Mouse (Mus musculus): ENCODE measurements around the gene Sycn.
"Not testable (repeated sequence)": the region's sequence is repeated elsewhere in the genome, so short reads cannot be mapped to it uniquely, and the experiment has no call there.

GRCm38 (mm10) chr7:28538886-28539285 lies 1.8 kb upstream of the Sycn start:
- not testable (repeated sequence) for TF ChIP-seq CHD2 (IDR thresholded peaks at IDR 0.05; ENCODE audit: low read length); MAX (IDR thresholded peaks at IDR 0.05; ENCODE audit: low read length); CTCF (IDR thresholded peaks at IDR 0.05 in 2 of 3, conservative IDR thresholded peaks at IDR 0.05 in 1 of 3; ENCODE audit: control insufficient read depth in 1 of 3, insufficient read depth in 1 of 3, low read depth in 2 of 3, low read length in 3 of 3, poor library complexity in 1 of 3, severe bottlenecking in 1 of 3); JUND (IDR thresholded peaks at IDR 0.05; ENCODE audit: low read depth, low read length); ZC3H11A (IDR thresholded peaks at IDR 0.05; ENCODE audit: low read depth, low read length); EP300 (IDR thresholded peaks at IDR 0.05; ENCODE audit: low read depth in 1 of 2, low read length in 2 of 2); RCOR1 (IDR thresholded peaks at IDR 0.05; ENCODE audit: low read depth, low read length); HCFC1 (IDR thresholded peaks at IDR 0.05; ENCODE audit: low read depth, low read length); USF2 (IDR thresholded peaks at IDR 0.05; ENCODE audit: borderline replicate concordance in 1 of 2, insufficient read depth in 1 of 2, low read depth in 1 of 2, low read length in 2 of 2); ZNF384 (IDR thresholded peaks at IDR 0.05; ENCODE audit: low read depth, low read length); SIN3A (IDR thresholded peaks at IDR 0.05; ENCODE audit: low read length)

Data from MEL (cell line).